Mouse (Mus musculus): ENCODE measurements at regions not wholly inside any gene's neighbourhood (a gene's known extent, or its start where the extent isn't known, plus 50 kb on each side); places are given as distances from the start of the nearest gene placed in this dataset.

GRCm38 (mm10) chr2:10791233-10791632 is 380.7 kb upstream of the Prkcq start:
- no peak for TF ChIP-seq CTCF (IDR thresholded peaks at IDR 0.05; ENCODE audit: low read depth)

GRCm38 (mm10) chr2:10816374-10816773 is 355.5 kb upstream of the Prkcq start:
- Histone ChIP-seq H3K9ac (no peak overlapping the region), H3K36me3 (ENCODE audit: insufficient read depth) (no peaks in the 10 kb centered on the region), H3K9me3 (ENCODE audit: low read length) (no peaks in the 10 kb centered on the region), H3K27me3 (ENCODE audit: insufficient read depth, low read length) (no peaks in the 10 kb centered on the region), H3K4me2 (ENCODE audit: low read depth) (no peak overlapping the region), H3K27ac (ENCODE audit: low read depth, low read length) (no peak overlapping the region), H3K4me3 (ENCODE audit: low read depth, low read length) (no peak overlapping the region), H3K4me1 (ENCODE audit: insufficient read depth) (no peaks in the 10 kb centered on the region)
- 42% methylated on average over 2 of the region's 2 CpGs for WGBS
- ATAC-seq, result no peak
- no peak for DNase-seq
- no peak for TF ChIP-seq CTCF (IDR thresholded peaks at IDR 0.05; ENCODE audit: low read depth)

More at GRCm38 (mm10) chr2:10791233-10791632, 380.7 kb upstream of the Prkcq start:
- Histone ChIP-seq H3K9me3 (ENCODE audit: low read length) (no peaks in the 10 kb centered on the region), H3K4me1 (ENCODE audit: insufficient read depth) (no peaks in the 10 kb centered on the region), H3K4me3 (ENCODE audit: low read depth, low read length) (no peak overlapping the region), H3K9ac (no peak overlapping the region), H3K36me3 (ENCODE audit: insufficient read depth) (no peaks in the 10 kb centered on the region), H3K27me3 (ENCODE audit: insufficient read depth, low read length) (peaks cover 7% of the 10 kb centered on the region; the same call in 1 of the 2 replicates), H3K27ac (ENCODE audit: low read depth, low read length) (no peak overlapping the region), H3K4me2 (ENCODE audit: low read depth) (no peak overlapping the region)
- ATAC-seq (no peak), DNase-seq (no peak)

- Histone ChIP-seq H3K4me3 (ENCODE audit: low read depth, low read length) (peak overlapping the region; percentile 36), H3K4me1 (ENCODE audit: insufficient read depth) (no peaks in the 10 kb centered on the region), H3K36me3 (ENCODE audit: insufficient read depth) (no peaks in the 10 kb centered on the region), H3K9me3 (ENCODE audit: low read length) (no peaks in the 10 kb centered on the region), H3K27me3 (ENCODE audit: insufficient read depth, low read length) (0 out of 2 replicates have a peak, but pooled peaks cover 3% of the 10 kb centered on the region), H3K4me2 (ENCODE audit: low read depth) (peak overlapping the region; percentile 50), H3K9ac (peak overlapping the region; percentile 39), H3K27ac (ENCODE audit: low read depth, low read length) (no peak overlapping the region)
- DNase-seq, result peak; percentile 86
- peak; percentile 88 for ATAC-seq
- peak; percentile 85 for TF ChIP-seq CTCF (IDR thresholded peaks at IDR 0.05; ENCODE audit: low read depth)
- WGBS, result 25% methylated on average over 29 of the region's 29 CpGs
Measured at GRCm38 (mm10) chr2:10825278-10826133, 346.4 kb upstream of the Prkcq start.

GRCm38 (mm10) chr2:10826134-10826767 is 345.7 kb upstream of the Prkcq start:
- 0 out of 2 replicates have a peak, but pooled peaks cover 3% of the 10 kb centered on the region for H3K27me3 ChIP-seq (ENCODE audit: insufficient read depth, low read length)
- H3K4me1 ChIP-seq (ENCODE audit: insufficient read depth), result no peaks in the 10 kb centered on the region
- peak overlapping the region; percentile 50; the same call in 1 of the 2 replicates for H3K4me2 ChIP-seq (ENCODE audit: low read depth)
- TF ChIP-seq CTCF (IDR thresholded peaks at IDR 0.05; ENCODE audit: low read depth), result no peak
- peak overlapping the region; percentile 39; the same call in 1 of the 2 replicates for H3K9ac ChIP-seq
- H3K27ac ChIP-seq (ENCODE audit: low read depth, low read length), result no peak overlapping the region
- no peaks in the 10 kb centered on the region for H3K36me3 ChIP-seq (ENCODE audit: insufficient read depth)
- H3K9me3 ChIP-seq (ENCODE audit: low read length), result no peaks in the 10 kb centered on the region
- H3K4me3 ChIP-seq (ENCODE audit: low read depth, low read length), result no peak overlapping the region
- ATAC-seq (no peak), DNase-seq (no peak)
- WGBS, result 77% methylated on average over 10 of the region's 10 CpGs

- no peak overlapping the region for H3K4me3 ChIP-seq (ENCODE audit: low read depth, low read length)
- no peaks in the 10 kb centered on the region for H3K9me3 ChIP-seq (ENCODE audit: low read length)
- no peaks in the 10 kb centered on the region for H3K27me3 ChIP-seq (ENCODE audit: insufficient read depth, low read length)
- WGBS, result 24% methylated on average over 5 of the region's 5 CpGs
- H3K36me3 ChIP-seq (ENCODE audit: insufficient read depth), result no peaks in the 10 kb centered on the region
- ATAC-seq (no peak), DNase-seq (no peak)
- no peak overlapping the region for H3K4me2 ChIP-seq (ENCODE audit: low read depth)
- no peaks in the 10 kb centered on the region for H3K4me1 ChIP-seq (ENCODE audit: insufficient read depth)
- H3K27ac ChIP-seq (ENCODE audit: low read depth, low read length), result no peak overlapping the region
- no peak for TF ChIP-seq CTCF (IDR thresholded peaks at IDR 0.05; ENCODE audit: low read depth)
- no peak overlapping the region for H3K9ac ChIP-seq
Measured at GRCm38 (mm10) chr2:10839976-10840375, 331.9 kb upstream of the Prkcq start.

GRCm38 (mm10) chr2:10861654-10862292 is 310.1 kb upstream of the Prkcq start:
- no peak overlapping the region for H3K4me3 ChIP-seq (ENCODE audit: low read depth, low read length)
- no peaks in the 10 kb centered on the region for H3K36me3 ChIP-seq (ENCODE audit: insufficient read depth)
- 63% methylated on average over 8 of the region's 8 CpGs for WGBS
- no peaks in the 10 kb centered on the region for H3K9me3 ChIP-seq (ENCODE audit: low read length)
- H3K4me1 ChIP-seq (ENCODE audit: insufficient read depth), result no peaks in the 10 kb centered on the region
- no peak for TF ChIP-seq CTCF (IDR thresholded peaks at IDR 0.05; ENCODE audit: low read depth)
- no peak overlapping the region for H3K27ac ChIP-seq (ENCODE audit: low read depth, low read length)
- no peak overlapping the region for H3K9ac ChIP-seq
- no peak for ATAC-seq
- DNase-seq, result no peak
- no peak overlapping the region for H3K4me2 ChIP-seq (ENCODE audit: low read depth)
- no peaks in the 10 kb centered on the region for H3K27me3 ChIP-seq (ENCODE audit: insufficient read depth, low read length)

Data from forebrain, postnatal 0 days (tissue).